Mouse (Mus musculus) olfactory bulb, adult 2 months (tissue): Measurements from ENCODE around the gene Gpd2. TPM values are rescaled to one million over a fixed set of nuclear protein-coding genes. Genes with fewer than 3 reads are reported as not detected.

Experiments
- H3K27ac ChIP-seq: fragments of 200-500 bp; 2 replicates; pipeline ENCODE4 v1.5.1; 2012; ENCODE audit warnings: low read depth, low read length; ENCODE audit not compliant: insufficient read depth
- H3K4me1 ChIP-seq: fragments of 200-500 bp; 2 replicates; pipeline ENCODE4 v1.6.1; 2012; ENCODE audit warnings: low read length; ENCODE audit not compliant: control insufficient read depth, insufficient read depth
- H3K4me3 ChIP-seq: fragments of 200-500 bp; 2 replicates; pipeline ENCODE4 v1.5.1; 2012; ENCODE audit warnings: mild to moderate bottlenecking, low read depth, low read length, moderate library complexity; ENCODE audit not compliant: insufficient read depth
- CTCF ChIP-seq: fragments of 200-500 bp; IDR thresholded peaks from 2 replicates; pipeline ENCODE4 v1.5.1; 2012; ENCODE audit warnings: low read depth, mild to moderate bottlenecking, low read length, moderate library complexity; ENCODE audit not compliant: insufficient read depth
- POLR2A ChIP-seq: fragments of 200-500 bp; IDR thresholded peaks from 2 replicates; pipeline ENCODE4 v1.6.1; 2012; ENCODE audit warnings: mild to moderate bottlenecking, low read depth, low read length, moderate library complexity; ENCODE audit not compliant: insufficient read depth
- WGBS: fragments of 180-500 bp; shearing (Covaris S2); methylation state at CpG from one replicate; pipeline ENCODE4 v1.1.7; 2018; 5-methylcytosine and 5-hydroxymethylcytosine counted together
- polyA plus RNA-seq: library from polyadenylated mRNA; stranded (reverse); fragments of >200 nt; gene quantifications from 2 replicates; pipeline ENCODE4 v1.2.4, GENCODE M21; 2012; ENCODE audit warnings: low replicate concordance; ENCODE audit not compliant: missing spikeins, insufficient read depth, insufficient read length

Gene Gpd2
- polyA plus RNA-seq, 1 experiment, result not detected

DNA sequence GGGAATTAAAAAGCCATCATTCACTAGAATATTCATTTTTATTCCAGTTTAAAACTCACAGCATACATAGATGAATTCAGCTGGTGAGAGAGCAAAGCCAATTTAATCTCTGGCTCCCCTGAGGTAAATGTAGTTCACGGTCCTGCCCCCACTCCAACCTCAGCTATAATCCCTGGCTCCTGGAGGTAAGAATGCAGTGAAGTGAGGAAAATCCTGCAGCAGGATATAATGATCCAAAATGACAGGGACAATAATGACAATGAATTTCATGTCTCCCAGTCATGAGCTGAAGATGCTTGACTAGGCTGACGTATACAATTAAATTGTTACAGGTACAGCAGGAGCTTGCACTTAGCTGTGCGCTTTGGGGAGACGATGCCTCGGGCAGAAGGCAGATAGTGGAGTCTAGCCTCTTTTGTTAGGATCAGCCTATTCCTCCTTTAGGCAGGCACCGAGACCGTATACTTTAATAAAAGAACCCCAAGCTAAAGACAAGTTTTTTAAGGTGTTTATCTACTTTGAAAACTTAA lies 74.9 kb downstream of the Gpd2 start:
- H3K4me1 ChIP-seq, result no peaks in the 10 kb centered on the region
- TF ChIP-seq CTCF (no peak), POLR2A (no peak)
- 93% methylated on average over 7 of the region's 7 CpGs for WGBS
- no peak overlapping the region for H3K27ac ChIP-seq
- no peak overlapping the region for H3K4me3 ChIP-seq

DNA sequence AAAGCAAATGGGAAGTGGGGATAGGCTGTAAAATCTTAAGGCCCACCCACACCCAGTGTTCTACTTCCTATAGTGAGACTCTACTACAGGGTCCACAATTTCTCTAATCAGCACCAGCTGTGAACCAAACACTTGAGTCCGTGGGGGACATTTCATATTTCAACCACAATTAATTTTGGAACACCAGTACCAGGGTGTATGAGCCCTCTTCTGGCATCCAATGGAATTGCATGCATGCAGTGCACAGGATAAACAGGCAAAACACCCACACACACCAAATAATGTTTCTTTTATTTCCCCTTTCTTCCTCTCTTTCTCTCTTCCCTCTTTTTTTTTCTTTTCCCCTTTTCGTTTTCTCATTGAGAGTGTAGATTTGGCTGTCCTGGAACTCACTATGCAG lies 78.6 kb downstream of the Gpd2 start:
- Histone ChIP-seq H3K4me1 (no peaks in the 10 kb centered on the region), H3K4me3 (no peak overlapping the region), H3K27ac (no peak overlapping the region)
- no peak for TF ChIP-seq CTCF
- TF ChIP-seq POLR2A, result no peak
- 60% methylated on average over 2 of the region's 2 CpGs for WGBS

DNA sequence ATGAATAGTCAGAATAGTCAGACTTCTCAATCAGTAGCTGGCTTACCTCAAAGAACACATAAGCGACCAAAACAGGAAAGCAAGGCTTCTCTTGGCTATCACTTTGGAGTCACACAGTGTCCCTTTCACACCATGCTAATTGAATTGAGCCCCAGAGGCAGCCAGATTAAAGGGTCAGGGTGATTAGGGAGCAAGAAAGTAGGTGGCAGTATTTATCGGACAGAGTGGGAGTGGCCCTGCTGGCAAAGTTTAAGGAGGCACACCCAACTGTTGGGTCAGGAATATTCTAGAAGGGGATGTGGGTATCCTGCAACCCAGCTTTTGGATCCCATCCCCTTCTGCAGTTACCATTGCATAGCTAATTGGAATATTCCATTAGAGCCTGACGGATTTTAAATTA lies 80.9 kb downstream of the Gpd2 start:
- 63% methylated on average over 3 of the region's 3 CpGs for WGBS
- Histone ChIP-seq H3K27ac (no peak overlapping the region), H3K4me3 (no peak overlapping the region), H3K4me1 (no peaks in the 10 kb centered on the region)
- no peak for TF ChIP-seq POLR2A
- no peak for TF ChIP-seq CTCF

DNA sequence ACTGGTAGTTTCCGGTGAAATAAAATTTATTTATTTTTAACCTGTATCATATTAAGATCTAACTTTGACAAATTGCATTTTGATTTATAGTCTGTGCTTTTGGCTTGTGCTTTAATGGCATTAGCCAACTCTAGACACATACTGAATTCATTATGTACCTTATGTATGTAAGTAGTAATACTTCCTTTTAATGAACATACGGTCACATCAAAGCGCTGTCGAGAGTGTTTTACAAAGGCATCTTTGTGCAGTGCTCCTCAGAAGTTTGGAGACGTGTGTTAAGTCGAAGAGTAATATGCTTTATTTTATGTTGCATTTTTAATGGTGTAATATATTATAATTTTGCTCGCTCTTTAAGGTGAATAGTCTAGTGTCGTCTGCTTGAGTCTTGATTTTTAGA lies 88.7 kb downstream of the Gpd2 start:
- TF ChIP-seq CTCF (no peak), POLR2A (no peak)
- no peak overlapping the region for H3K4me3 ChIP-seq
- WGBS, result 96% methylated on average over 8 of the region's 8 CpGs
- no peaks in the 10 kb centered on the region for H3K4me1 ChIP-seq
- H3K27ac ChIP-seq, result no peak overlapping the region

DNA sequence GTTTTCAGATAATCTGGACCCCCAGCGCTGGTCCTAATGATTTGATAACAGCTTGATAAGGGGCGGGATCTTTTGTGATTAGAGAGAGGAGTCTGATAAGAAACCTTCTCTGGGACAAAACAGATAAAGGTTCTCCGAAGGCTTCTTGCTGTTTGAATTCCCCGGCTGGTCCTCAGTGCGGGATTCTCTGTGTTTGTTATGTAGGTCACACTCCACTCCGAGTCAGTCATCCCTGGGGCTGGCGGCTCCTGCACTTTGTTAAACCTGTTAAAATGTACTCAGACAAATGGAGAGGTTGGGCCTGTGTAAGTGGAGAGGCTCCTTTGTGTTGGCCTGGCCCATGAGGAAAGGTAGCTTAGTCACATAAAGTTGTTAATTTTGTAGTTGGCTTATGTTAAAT lies 91.9 kb downstream of the Gpd2 start:
- 85% methylated on average over 7 of the region's 7 CpGs for WGBS
- Histone ChIP-seq H3K4me1 (no peaks in the 10 kb centered on the region), H3K4me3 (no peak overlapping the region), H3K27ac (no peak overlapping the region)
- TF ChIP-seq POLR2A (no peak), CTCF (no peak)

DNA sequence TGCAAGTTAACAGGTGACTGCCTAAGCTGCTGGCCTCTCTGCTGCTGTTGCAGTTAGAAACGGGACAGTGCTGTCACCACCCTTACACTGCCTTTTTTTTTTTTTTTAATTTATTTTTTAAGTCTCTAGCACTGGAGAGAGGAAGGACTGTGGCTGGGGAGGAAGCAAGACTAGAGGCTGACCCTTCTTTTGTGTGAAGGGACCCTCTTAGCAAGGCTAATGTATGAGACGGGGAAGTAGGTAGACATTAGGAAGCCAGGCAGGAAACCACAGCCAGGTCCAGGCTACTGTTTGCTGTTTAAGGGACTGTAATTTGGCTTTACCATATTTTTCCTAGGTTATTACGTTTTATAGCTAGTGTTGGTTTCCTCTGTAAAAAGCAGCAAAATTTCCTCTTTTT lies 93.4 kb downstream of the Gpd2 start:
- Histone ChIP-seq H3K4me1 (no peaks in the 10 kb centered on the region), H3K27ac (no peak overlapping the region), H3K4me3 (no peak overlapping the region)
- TF ChIP-seq POLR2A (no peak), CTCF (no peak)
- WGBS, result 80% methylated on average over 3 of the region's 3 CpGs

DNA sequence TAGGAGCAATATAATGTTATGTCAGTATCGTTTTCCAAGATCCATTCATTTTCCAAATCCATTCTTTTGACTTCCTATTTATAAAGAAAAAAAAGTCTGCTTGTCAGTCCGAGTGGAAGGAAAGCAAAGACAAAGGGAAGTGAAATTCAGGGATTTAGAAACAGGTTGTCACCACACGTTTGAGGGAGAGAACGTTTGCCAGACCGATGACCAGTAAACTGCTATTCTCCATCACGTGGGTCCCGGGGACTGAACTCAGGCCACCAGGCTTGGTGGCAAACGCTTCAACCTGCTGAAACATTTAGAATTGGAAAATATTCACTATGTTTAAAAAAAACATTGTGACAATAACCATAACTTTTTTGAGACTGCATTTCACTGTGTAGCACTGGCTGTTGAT lies 93.8 kb downstream of the Gpd2 start:
- no peak overlapping the region for H3K4me3 ChIP-seq
- TF ChIP-seq CTCF, result no peak
- no peak for TF ChIP-seq POLR2A
- H3K27ac ChIP-seq, result no peak overlapping the region
- WGBS, result 84% methylated on average over 8 of the region's 8 CpGs
- no peaks in the 10 kb centered on the region for H3K4me1 ChIP-seq

DNA sequence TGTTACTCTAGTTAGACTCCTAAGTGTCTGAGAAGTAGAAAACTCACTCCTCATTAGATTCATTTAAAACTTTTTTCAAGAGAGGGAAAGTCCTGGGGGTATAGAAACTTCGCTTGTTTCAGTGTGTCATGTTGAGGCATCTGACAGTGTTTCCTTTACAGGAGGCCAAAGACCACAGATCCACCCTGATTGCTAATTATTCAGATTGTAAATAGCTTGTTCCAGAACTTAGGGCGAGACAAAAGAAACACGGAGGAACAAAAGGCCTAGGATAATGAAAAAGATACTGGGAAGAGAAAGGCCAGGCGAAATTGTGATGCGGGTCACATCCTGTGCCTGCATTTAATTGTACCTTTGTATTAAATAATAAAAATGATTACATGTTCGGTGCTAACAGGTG lies 96.0 kb downstream of the Gpd2 start:
- no peak overlapping the region for H3K27ac ChIP-seq
- no peak overlapping the region for H3K4me3 ChIP-seq
- WGBS, result 74% methylated on average over 6 of the region's 6 CpGs
- TF ChIP-seq POLR2A (no peak), CTCF (no peak)
- no peaks in the 10 kb centered on the region for H3K4me1 ChIP-seq

DNA sequence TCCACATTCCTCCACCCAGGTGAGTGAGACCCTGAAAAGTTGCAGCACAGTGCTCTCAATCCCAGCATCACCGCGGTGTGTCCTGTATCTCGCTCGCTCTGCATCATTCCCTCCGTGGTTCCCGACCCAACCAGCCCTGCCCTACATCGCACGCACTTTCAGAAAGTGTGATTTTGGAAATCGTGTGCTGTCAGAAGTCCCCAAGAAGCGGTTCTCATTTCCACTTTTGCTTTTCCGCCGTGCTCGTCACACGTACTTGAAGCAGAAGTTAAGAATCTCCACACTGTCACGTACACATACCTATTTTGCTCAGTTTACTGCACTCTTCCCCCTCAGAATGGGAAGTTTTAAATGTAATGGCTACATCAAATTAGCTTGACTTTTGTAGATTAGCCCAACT lies 98.0 kb downstream of the Gpd2 start:
- WGBS, result 92% methylated on average over 15 of the region's 15 CpGs
- H3K27ac ChIP-seq, result no peak overlapping the region
- no peaks in the 10 kb centered on the region for H3K4me1 ChIP-seq
- no peak overlapping the region for H3K4me3 ChIP-seq
- TF ChIP-seq CTCF, result no peak
- no peak for TF ChIP-seq POLR2A

DNA sequence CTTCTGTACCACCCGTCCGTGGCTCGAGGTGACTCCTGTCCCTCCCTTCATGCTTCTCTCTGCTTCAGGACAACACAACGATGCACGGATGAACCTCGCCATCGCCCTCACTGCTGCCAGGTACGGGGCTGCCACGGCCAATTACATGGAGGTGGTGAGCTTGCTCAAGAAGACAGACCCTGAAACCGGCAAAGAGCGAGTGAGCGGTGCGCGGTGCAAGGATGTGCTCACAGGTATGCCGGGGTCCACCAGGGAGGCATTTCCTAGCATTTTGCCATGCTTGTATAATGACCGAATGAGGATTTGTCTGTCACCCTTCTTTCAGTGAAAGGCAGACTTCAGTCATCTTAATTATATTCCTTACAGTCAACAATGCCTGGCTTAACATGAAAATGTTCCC lies 101.3 kb downstream of the Gpd2 start:
- Histone ChIP-seq H3K4me1 (no peaks in the 10 kb centered on the region), H3K27ac (no peak overlapping the region), H3K4me3 (no peak overlapping the region)
- 88% methylated on average over 16 of the region's 16 CpGs for WGBS
- TF ChIP-seq POLR2A (no peak), CTCF (no peak)
